Mouse (Mus musculus) forebrain, embryonic 10.5 days (tissue): ENCODE results near the gene Pck1. TPM values are rescaled to one million over a fixed set of nuclear protein-coding genes. Genes with fewer than 3 reads are reported as not detected.

Source experiments
- DNase-seq: peaks from one replicate; pipeline ENCODE4 v3.0.0-alpha.2; 2017; ENCODE audit warnings: low spot score; ENCODE audit errors: extremely low spot score
- H3K27ac ChIP-seq: fragments of 300-500 bp; sonication (generic); 2 replicates; pipeline ENCODE4 v1.5.1; 2016; ENCODE audit warnings: mild to moderate bottlenecking
- H3K27me3 ChIP-seq: fragments of 300-500 bp; sonication (generic); 2 replicates; pipeline ENCODE4 v1.6.1; 2016; ENCODE audit warnings: mild to moderate bottlenecking; ENCODE audit not compliant: poor library complexity, severe bottlenecking
- H3K36me3 ChIP-seq: fragments of 300-500 bp; sonication (generic); replicated peaks from 2 replicates; pipeline ENCODE4 v1.6.1; 2016; ENCODE audit warnings: mild to moderate bottlenecking, moderate library complexity
- H3K4me1 ChIP-seq: fragments of 300-500 bp; sonication (generic); 2 replicates; pipeline ENCODE4 v1.6.1; 2016
- H3K4me3 ChIP-seq: fragments of 300-500 bp; sonication (generic); 2 replicates; pipeline ENCODE4 v1.5.1; 2016; ENCODE audit warnings: mild to moderate bottlenecking, moderate library complexity
- H3K9me3 ChIP-seq: fragments of 300-500 bp; sonication (generic); 2 replicates; pipeline ENCODE4 v1.6.1; 2016; ENCODE audit warnings: mild to moderate bottlenecking, moderate library complexity
- WGBS: fragments of 180-500 bp; shearing (Covaris S2); methylation state at CpG from one replicate; pipeline ENCODE4 v1.1.7; 2016; 5-methylcytosine and 5-hydroxymethylcytosine counted together
- polyA plus RNA-seq: library from polyadenylated mRNA; unstranded; fragments of >200 nt; fragmentation: Nextera tagmentation; extraction: Ambion mirVana; gene quantifications from 2 replicates; pipeline ENCODE4 v1.2.1, GENCODE M21; 2016

The Pck1 gene
- polyA plus RNA-seq, 1 experiment from 2014 or later: not detected

DNA sequence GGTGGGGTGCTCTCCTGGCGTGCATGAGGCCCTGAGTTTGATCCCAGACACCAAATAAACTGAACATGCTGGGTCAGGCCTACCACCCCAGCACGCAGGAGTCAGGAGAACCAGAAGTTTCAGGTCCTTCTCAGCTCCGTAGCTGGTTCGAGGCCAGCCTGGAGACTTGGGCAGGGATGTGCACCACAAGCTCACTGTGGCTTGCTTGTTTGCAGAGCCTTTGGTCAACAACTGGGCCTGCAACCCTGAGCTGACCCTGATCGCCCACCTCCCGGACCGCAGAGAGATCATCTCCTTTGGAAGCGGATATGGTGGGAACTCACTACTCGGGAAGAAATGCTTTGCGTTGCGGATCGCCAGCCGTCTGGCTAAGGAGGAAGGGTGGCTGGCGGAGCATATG, 2.1 kb downstream of the Pck1 start:
- no peak for DNase-seq
- no peaks in the 10 kb centered on the region for H3K36me3 ChIP-seq
- H3K4me1 ChIP-seq: peaks cover 9% of the 10 kb centered on the region
- no peaks in the 10 kb centered on the region for H3K9me3 ChIP-seq
- 91% methylated on average over 14 of the region's 14 CpGs for WGBS
- H3K27me3 ChIP-seq: no peaks in the 10 kb centered on the region
- H3K4me3 ChIP-seq: no peak overlapping the region
- no peak overlapping the region for H3K27ac ChIP-seq

DNA sequence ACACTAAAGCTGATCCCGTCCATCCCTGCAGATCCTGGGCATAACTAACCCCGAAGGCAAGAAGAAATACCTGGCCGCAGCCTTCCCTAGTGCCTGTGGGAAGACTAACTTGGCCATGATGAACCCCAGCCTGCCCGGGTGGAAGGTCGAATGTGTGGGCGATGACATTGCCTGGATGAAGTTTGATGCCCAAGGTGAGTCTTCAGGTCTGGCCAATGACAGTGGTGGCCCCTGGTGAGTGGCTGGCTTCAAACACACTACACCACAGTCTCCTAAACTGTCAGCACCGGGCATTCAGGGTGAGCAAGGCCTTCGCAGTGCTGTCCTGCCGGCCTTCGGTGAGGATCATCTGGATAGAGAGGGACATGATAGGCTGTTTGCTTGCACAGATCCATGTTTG, 3.1 kb downstream of the Pck1 start:
- H3K4me3 ChIP-seq: no peak overlapping the region
- H3K27ac ChIP-seq: no peak overlapping the region
- H3K27me3 ChIP-seq: no peaks in the 10 kb centered on the region
- H3K9me3 ChIP-seq: no peaks in the 10 kb centered on the region
- H3K36me3 ChIP-seq: no peaks in the 10 kb centered on the region
- 88% methylated on average over 10 of the region's 10 CpGs for WGBS
- DNase-seq: no peak
- H3K4me1 ChIP-seq: peaks cover 9% of the 10 kb centered on the region

DNA sequence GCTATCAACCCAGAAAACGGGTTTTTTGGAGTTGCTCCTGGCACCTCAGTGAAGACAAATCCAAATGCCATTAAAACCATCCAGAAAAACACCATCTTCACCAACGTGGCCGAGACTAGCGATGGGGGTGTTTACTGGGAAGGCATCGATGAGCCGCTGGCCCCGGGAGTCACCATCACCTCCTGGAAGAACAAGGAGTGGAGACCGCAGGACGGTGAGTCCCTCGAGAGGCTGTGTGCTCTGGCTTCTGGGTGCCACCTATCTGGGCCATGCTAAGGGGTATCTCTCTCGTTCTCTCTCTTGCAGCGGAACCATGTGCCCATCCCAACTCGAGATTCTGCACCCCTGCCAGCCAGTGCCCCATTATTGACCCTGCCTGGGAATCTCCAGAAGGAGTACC, 4.1 kb downstream of the Pck1 start:
- DNase-seq: no peak
- H3K36me3 ChIP-seq: no peaks in the 10 kb centered on the region
- H3K4me1 ChIP-seq: peaks cover 9% of the 10 kb centered on the region
- no peaks in the 10 kb centered on the region for H3K27me3 ChIP-seq
- H3K4me3 ChIP-seq: no peak overlapping the region
- 87% methylated on average over 13 of the region's 13 CpGs for WGBS
- H3K9me3 ChIP-seq: no peaks in the 10 kb centered on the region
- no peak overlapping the region for H3K27ac ChIP-seq

DNA sequence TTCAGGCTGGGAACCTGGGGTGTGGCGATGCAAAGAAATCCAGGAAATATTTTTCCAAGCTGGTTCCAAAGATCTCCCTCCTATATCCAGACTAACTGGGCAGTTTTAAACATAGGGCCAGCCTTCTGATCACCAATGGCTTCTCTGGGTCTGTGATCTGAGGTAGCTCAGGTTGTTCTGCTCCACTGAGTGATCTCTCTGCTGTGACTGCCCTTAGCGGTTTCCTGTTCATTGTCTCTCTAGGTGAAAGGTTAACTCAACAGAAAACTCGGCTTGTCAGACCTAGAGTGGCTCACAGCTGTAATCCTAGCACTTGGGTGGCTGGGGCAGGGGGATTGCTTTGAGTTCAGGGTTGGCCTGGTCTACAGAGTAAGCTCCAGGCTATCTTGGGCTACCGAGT, 4.5 kb downstream of the Pck1 start:
- H3K9me3 ChIP-seq: no peaks in the 10 kb centered on the region
- no peaks in the 10 kb centered on the region for H3K36me3 ChIP-seq
- no peak overlapping the region for H3K27ac ChIP-seq
- H3K27me3 ChIP-seq: peaks cover 2% of the 10 kb centered on the region; the same call in 1 of the 2 replicates
- H3K4me3 ChIP-seq: no peak overlapping the region
- H3K4me1 ChIP-seq: peaks cover 9% of the 10 kb centered on the region
- 74% methylated on average over 4 of the region's 4 CpGs for WGBS
- DNase-seq: no peak

DNA sequence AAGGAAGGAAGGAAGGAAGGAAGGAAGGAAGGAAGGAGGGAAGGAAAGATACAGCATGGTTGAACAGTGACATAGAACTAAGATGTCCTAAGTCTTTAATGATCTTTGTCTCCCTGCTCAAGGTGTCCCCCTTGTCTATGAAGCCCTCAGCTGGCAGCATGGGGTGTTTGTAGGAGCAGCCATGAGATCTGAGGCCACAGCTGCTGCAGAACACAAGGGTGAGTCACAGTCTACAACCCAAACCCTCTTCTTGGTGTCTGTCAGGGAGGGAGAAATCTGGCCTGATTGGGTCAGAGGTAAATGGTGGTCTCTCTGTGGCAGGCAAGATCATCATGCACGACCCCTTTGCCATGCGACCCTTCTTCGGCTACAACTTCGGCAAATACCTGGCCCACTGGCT, 5.0 kb downstream of the Pck1 start:
- 92% methylated on average over 4 of the region's 4 CpGs for WGBS

DNA sequence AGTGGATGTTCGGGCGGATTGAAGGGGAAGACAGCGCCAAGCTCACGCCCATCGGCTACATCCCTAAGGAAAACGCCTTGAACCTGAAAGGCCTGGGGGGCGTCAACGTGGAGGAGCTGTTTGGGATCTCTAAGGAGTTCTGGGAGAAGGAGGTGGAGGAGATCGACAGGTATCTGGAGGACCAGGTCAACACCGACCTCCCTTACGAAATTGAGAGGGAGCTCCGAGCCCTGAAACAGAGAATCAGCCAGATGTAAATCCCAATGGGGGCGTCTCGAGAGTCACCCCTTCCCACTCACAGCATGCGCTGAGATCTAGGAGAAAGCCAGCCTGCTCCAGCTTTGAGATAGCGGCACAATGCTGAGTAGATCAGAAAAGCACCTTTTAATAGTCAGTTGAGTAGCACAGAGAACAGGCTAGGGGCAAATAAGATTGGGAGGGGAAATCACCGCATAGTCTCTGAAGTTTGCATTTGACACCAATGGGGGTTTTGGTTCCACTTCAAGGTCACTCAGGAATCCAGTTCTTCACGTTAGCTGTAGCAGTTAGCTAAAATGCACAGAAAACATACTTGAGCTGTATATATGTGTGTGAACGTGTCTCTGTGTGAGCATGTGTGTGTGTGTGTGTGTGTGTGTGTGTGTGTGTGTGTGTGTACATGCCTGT, 5.7 kb downstream of the Pck1 start:
- Histone ChIP-seq H3K27ac (no peak overlapping the region), H3K4me3 (no peak overlapping the region), H3K4me1 (peaks cover 9% of the 10 kb centered on the region), H3K27me3 (peaks cover 3% of the 10 kb centered on the region; the same call in 1 of the 2 replicates), H3K36me3 (no peaks in the 10 kb centered on the region), H3K9me3 (no peaks in the 10 kb centered on the region)
- DNase-seq: no peak
- WGBS: 90% methylated on average over 19 of the region's 19 CpGs

More for the DNA sequence above, 5.0 kb downstream of the Pck1 start:
- DNase-seq: no peak
- H3K27me3 ChIP-seq: peaks cover 3% of the 10 kb centered on the region; the same call in 1 of the 2 replicates
- H3K36me3 ChIP-seq: no peaks in the 10 kb centered on the region
- no peak overlapping the region for H3K4me3 ChIP-seq
- no peak overlapping the region for H3K27ac ChIP-seq
- H3K9me3 ChIP-seq: no peaks in the 10 kb centered on the region
- peaks cover 9% of the 10 kb centered on the region for H3K4me1 ChIP-seq

DNA sequence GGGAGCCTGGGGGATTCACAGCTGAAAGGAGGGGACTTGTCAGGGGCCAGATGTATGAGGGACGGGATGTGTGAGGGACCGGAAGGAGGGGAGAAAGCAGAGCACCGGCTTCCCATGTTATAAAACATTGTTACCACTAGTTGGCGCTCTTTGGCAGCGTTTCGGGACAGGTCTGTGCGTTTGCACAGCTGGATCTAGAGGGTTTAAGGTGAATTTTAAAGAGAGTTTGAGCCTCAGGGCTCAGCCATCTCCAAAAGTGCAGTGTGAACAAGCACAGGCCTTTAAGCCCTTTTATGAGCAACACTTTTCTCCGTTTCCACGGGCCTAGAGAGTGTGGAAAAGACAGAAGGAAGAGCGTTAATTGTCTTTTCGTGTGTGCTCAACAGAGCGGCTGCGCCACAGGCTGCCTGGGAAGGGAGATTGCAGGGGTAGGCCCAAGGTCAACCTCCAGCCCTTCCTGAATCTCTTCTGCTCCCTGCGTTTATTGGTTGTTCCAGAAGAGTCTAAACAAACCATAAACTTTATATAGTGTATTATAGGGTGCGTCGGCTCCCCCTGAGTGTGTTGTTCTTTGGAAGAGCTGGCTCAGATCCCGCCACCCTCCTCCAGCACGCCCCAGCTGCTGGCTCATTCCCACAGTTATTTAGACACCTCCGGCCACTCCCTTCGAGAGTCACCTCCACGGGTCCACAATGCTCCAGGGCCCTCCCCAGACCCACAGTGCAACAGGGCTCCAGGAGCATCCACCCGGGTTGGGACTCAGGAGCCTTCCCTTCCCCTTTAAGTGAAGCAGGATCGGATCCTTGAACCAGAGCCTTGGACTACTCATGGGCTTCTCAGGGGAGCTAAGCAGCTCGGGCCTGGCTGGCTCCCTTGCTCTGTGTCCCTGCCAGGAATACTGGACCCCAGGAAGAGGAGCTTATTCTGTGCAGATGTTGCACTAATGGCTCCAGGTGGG, 6.8 kb downstream of the Pck1 start:
- peaks cover 3% of the 10 kb centered on the region; the same call in 1 of the 2 replicates for H3K27me3 ChIP-seq
- peaks cover 9% of the 10 kb centered on the region for H3K4me1 ChIP-seq
- peak overlapping the region; percentile 56 for H3K27ac ChIP-seq
- H3K9me3 ChIP-seq: no peaks in the 10 kb centered on the region
- H3K36me3 ChIP-seq: no peaks in the 10 kb centered on the region
- peak; percentile 71 for DNase-seq
- WGBS: 58% methylated on average over 24 of the region's 24 CpGs
- H3K4me3 ChIP-seq: no peak overlapping the region

DNA sequence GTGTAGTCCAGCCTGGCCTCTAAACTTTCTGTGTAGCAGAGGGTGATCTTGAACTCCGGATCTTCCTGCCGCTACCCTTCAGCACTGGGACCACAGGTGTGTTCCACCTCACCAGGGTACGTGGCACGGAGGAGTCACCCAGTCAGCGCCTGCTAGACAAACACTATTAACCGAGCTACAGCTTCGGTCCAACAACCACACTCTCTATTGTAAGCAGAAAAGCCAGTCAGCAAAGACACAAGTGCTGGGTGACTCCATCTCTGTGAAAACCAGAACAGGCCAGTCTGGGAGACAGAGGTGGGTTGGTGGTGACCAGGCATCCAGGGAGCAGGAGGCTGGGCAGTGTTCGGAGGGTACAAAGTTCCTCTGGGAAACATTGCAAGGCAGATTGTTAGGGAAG, 10.5 kb downstream of the Pck1 start:
- Histone ChIP-seq H3K36me3 (no peaks in the 10 kb centered on the region), H3K9me3 (no peaks in the 10 kb centered on the region), H3K4me3 (no peak overlapping the region), H3K27me3 (peaks cover 3% of the 10 kb centered on the region; the same call in 1 of the 2 replicates), H3K4me1 (peaks cover 9% of the 10 kb centered on the region), H3K27ac (no peak overlapping the region)
- no peak for DNase-seq
- 88% methylated on average over 8 of the region's 8 CpGs for WGBS

DNA sequence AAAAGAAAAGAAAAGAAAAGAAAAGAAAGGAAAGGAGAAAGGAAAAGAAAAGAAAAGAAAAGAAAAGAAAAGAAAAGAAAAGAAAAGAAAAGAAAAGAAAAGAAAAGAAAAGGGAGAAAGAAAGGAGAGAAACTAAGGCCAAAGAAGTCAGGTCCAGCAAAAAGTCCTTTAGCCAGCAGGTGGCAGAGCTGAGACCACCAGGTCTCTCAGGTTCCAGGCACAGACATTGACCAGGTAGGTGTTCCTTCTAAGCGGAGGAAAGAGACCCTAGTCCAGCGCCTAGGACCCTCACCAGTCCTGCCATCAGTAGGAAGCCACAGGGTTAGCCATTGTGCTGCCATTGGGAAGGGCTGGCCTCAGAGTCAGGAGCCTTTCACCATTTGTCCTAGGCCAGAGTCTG, 11.5 kb downstream of the Pck1 start:
- no peak overlapping the region for H3K27ac ChIP-seq
- 44% methylated on average over 2 of the region's 2 CpGs for WGBS
- no peaks in the 10 kb centered on the region for H3K9me3 ChIP-seq
- peaks cover 6% of the 10 kb centered on the region for H3K4me1 ChIP-seq
- H3K4me3 ChIP-seq: no peak overlapping the region
- peaks cover 7% of the 10 kb centered on the region; the same call in 1 of the 2 replicates for H3K27me3 ChIP-seq
- no peak for DNase-seq
- no peaks in the 10 kb centered on the region for H3K36me3 ChIP-seq

DNA sequence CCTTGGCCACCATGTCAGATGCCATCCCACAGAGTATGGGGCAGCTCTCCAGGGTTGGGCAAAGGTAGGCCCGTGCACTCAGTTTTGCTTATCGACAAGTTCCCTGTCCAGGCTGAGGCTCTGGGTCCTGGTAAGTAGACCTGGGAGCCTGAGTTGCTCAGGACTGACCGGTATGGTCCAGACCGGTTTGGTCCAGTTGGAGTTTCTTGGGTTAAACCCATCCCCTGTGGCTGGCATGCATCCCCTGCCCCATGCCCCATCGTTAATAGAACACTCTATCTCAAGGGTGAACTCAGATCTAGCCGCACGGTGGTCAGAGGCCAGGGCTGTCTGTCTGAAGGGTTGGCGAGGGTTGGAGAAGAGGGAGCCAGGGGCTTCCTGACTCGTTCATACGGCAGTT, 12.1 kb downstream of the Pck1 start:
- 88% methylated on average over 10 of the region's 10 CpGs for WGBS
- H3K9me3 ChIP-seq: no peaks in the 10 kb centered on the region
- H3K27ac ChIP-seq: no peak overlapping the region
- H3K4me3 ChIP-seq: no peak overlapping the region
- DNase-seq: no peak
- H3K27me3 ChIP-seq: peaks cover 9% of the 10 kb centered on the region; the same call in 1 of the 2 replicates
- H3K36me3 ChIP-seq: no peaks in the 10 kb centered on the region
- no peaks in the 10 kb centered on the region for H3K4me1 ChIP-seq

DNA sequence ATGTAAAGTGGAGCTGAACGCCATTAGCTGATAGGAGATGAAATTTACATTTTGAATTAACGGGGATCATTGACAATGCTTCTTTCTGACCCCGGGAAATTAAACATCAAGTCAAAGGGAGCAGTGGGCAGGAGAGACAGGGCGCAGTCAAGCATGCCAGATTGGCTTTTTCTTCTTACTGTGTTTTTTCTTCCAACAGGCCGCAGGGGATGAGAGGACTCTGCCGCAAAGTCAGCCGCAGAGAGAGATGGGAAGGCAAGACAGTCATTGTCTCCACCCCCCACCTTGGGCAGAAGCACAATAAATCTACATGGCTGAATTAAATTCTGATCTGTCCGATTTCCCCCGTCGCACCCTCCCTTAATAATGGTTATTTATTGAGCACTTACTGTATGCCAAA, 12.5 kb downstream of the Pck1 start:
- Histone ChIP-seq H3K4me1 (no peaks in the 10 kb centered on the region), H3K36me3 (no peaks in the 10 kb centered on the region), H3K4me3 (no peak overlapping the region), H3K27me3 (peaks cover 12% of the 10 kb centered on the region), H3K9me3 (no peaks in the 10 kb centered on the region), H3K27ac (no peak overlapping the region)
- WGBS: 90% methylated on average over 10 of the region's 10 CpGs
- no peak for DNase-seq

DNA sequence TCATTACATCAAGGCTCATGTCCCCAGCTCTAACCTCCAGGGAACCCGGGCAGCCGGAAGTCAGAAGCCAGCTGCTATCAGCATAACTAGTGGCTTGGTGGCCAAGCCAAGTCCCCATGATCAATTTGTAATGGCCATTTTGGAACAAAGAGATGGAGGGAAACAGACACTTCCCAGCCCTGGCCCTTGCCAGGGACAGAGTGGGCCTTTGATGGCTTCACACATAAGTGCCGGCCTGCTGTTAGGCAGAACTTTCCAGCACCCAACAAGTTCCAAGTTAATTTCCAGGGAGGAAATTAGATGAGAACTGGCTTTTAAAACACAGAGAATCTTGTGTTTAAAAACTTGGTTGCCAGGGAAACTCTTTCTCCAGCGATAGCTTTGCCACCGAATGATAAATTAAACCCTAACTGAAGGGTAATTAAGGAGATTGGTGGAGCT, 15.6 kb downstream of the Pck1 start:
- H3K9me3 ChIP-seq: no peaks in the 10 kb centered on the region
- DNase-seq: no peak

DNA sequence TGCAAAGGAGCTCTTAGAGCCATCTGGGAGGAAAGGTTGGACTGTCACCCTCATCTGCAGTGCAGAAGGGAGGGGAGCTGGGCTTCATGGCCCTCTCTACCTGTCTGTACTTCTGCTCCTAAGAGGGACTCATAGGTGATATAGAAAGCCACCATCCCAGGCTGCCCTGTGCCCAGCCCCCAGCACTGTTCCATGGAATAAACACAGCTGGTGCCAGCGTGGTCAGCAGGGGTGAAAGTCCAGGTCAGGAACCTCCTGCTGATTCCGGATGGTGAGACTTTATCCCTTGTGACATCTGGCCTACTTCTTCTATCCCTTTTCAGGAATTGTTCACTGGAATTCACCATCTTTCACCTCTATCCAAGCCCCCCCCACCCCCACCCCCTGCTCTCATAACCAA, 17.2 kb downstream of the Pck1 start:
- peaks cover 38% of the 10 kb centered on the region for H3K27me3 ChIP-seq
- peaks cover 39% of the 10 kb centered on the region for H3K4me1 ChIP-seq
- no peaks in the 10 kb centered on the region for H3K36me3 ChIP-seq
- no peak overlapping the region for H3K27ac ChIP-seq
- H3K9me3 ChIP-seq: no peaks in the 10 kb centered on the region
- DNase-seq: no peak
- H3K4me3 ChIP-seq: no peak overlapping the region
- WGBS: 68% methylated on average over 2 of the region's 2 CpGs

More for the DNA sequence above, 15.6 kb downstream of the Pck1 start:
- Histone ChIP-seq H3K4me3 (no peak overlapping the region), H3K36me3 (no peaks in the 10 kb centered on the region), H3K4me1 (peaks cover 25% of the 10 kb centered on the region), H3K27ac (no peak overlapping the region), H3K27me3 (peaks cover 38% of the 10 kb centered on the region)
- WGBS: 89% methylated on average over 5 of the region's 5 CpGs
